Mouse (Mus musculus) cerebellum, postnatal 25 days (tissue): ENCODE measurements at regions not wholly inside any gene's neighbourhood (a gene's known extent, or its start where the extent isn't known, plus 50 kb on each side); places are given as distances from the start of the nearest gene placed in this dataset.

Experiments
- DNase-seq, 2 experiments: peaks; one replicate each; pipeline ENCODE4 v3.0.0; 2021; ENCODE audit warnings: mixed read lengths in 2 of 2

DNA sequence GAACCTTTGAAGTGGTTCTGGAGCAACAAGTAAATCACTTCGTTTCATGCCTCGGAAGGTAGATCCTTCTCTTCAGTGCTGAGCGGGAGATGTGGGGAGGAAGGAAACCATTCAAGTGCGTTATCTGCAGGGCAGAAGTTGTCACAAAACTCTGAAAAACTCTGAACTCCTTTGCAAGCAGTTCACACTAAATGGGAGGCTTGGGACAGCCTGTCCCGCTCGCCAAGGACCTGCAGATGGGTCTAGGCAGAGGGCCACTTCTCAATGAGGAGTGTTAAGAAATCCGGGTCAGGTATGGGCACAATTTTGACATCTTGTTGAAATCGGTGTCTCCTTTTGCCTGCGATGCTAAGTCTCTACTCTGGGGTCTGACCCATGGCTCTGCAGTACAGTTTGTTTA lies 58.6 kb upstream of the Gm10295 start:
- no peak for DNase-seq

DNA sequence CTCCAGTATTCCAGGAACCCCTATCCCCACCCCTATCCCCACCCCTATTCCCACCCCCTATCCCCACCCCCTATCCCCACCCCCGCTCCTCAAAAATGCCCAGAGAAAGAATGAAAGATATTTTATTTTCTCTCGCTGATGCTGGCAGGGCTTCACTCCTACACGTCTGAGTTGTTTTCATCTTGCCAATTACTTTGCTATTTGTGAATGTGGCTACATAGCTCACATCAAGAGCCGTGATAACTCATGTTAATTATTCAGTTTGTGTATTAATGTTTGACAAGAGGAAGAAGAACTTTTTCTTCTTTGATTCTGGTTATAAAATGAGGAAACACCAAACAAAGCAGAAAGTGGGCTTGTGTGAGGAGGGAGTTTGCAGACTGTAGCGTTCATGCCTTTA lies 57.8 kb upstream of the Gm10295 start:
- no peak for DNase-seq

DNA sequence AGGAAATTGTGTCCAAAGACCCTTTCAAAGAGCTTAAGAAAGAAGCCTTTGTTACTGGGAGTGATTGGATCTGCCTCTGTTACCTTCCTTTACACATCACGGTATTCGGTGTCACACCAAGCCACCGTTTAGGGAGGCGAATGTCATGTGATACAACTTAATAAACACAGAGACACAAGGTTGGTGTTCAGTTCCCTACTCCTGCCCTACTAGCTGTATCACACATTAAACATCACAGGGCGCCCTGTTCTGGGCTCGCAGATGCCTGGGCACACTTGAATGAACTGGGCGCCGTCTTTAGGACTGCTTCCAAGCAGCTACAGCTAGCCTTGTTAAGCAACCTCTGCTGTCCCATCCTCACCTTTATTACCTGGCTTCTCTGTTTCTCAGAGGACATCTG lies 55.0 kb upstream of the Gm10295 start:
- no peak for DNase-seq
